Mouse (Mus musculus) neural tube, postnatal 0 days (tissue): ENCODE measurements around the gene Cir1. TPM values are rescaled to one million over a fixed set of nuclear protein-coding genes. Genes with fewer than 3 reads are reported as not detected.

Experiments
- polyA plus RNA-seq: library from polyadenylated mRNA; unstranded; fragments of >200 nt; fragmentation: Nextera tagmentation; extraction: Ambion mirVana; gene quantifications from 2 replicates; pipeline ENCODE4 v1.2.1, GENCODE M21; 2015

Gene Cir1
- polyA plus RNA-seq: 25.9 and 27.0 TPM in 2 replicates

GRCm38 (mm10) chr2:73312152-73313116, at the start of gene Cir1, which contains the start of gene Scrn3:
Gene Cir1, minus strand, starts transcription at chr2:73312701.
Gene Scrn3, plus strand, starts transcription at chr2:73312601.

GRCm38 (mm10) chr2:73271459-73272161, 40.9 kb downstream of the Cir1 start, which contains the start of gene Sp9:
Gene Sp9, plus strand, starts transcription at chr2:73271925.

Other genes with a start within 250 kb of the Cir1 start
- gene Ola1, start 93.8 kb downstream of the Cir1 start, polyA plus RNA-seq: 105 and 115 TPM in 2 replicates
- gene Sp9, start 40.8 kb downstream of the Cir1 start, polyA plus RNA-seq: 0.88 and 1.3 TPM in 2 replicates
- gene Scrn3, start 100 bp downstream of the Cir1 start, polyA plus RNA-seq: 8.5 and 9.2 TPM in 2 replicates
- gene Gpr155, start 73.9 kb upstream of the Cir1 start, polyA plus RNA-seq: 14.8 and 15.4 TPM in 2 replicates
- 2.4 and 2.7 TPM in 2 replicates for gene Wipf1, start 217.0 kb upstream of the Cir1 start, polyA plus RNA-seq